12 mouse cellular contexts compared by ENCODE assay signal in genomic region chr3:147886261-147886893, GRCm38 (mm10).
DNase-seq lines count a peak whose midpoint lies in the region; ATAC-seq and TF ChIP-seq lines count a peak whose summit lies in the region.
"Had no signal": no experiment of that assay in that cellular context is flagged by ENCODE, and none has a peak within 500 bp of the region (broad histone marks: within the 10 kb centered on the region; RNA-seq: fewer than 3 reads in every experiment).

No protein-coding gene starts in this region.

- H3K9me3 ChIP-seq in forebrain, embryonic 13.5 days (replicated peaks) = no peaks in the 10 kb centered on the region
- H3K9me3 ChIP-seq in forebrain, embryonic 11.5 days (ENCODE audit: control insufficient read depth, low read length) = no peaks in the 10 kb centered on the region
- H3K9me3 ChIP-seq in forebrain, postnatal 0 days (ENCODE audit: low read length) = no peaks in the 10 kb centered on the region
- H3K9me3 ChIP-seq in midbrain, embryonic 16.5 days (replicated peaks; ENCODE audit: control insufficient read depth, low read length, poor library complexity, severe bottlenecking) = no peaks in the 10 kb centered on the region

- peak; percentile 84 for ATAC-seq in forebrain, embryonic 13.5 days
- no peak for ATAC-seq in forebrain, embryonic 11.5 days (replicated peaks; ENCODE audit: low FRiP score)
- peak; percentile 91 for ATAC-seq in forebrain, postnatal 0 days
- ATAC-seq in midbrain, embryonic 16.5 days = no peak; the same call in 1 of the 2 replicates

- no peak overlapping the region for H3K4me2 ChIP-seq in forebrain, embryonic 13.5 days
- no peak overlapping the region for H3K4me2 ChIP-seq in forebrain, embryonic 11.5 days (ENCODE audit: low read depth, low read length, severe bottlenecking)
- peak overlapping the region; percentile 11; the same call in 1 of the 2 replicates for H3K4me2 ChIP-seq in forebrain, postnatal 0 days (ENCODE audit: low read depth)
- peak overlapping the region; percentile 27; the same call in 1 of the 2 replicates for H3K4me2 ChIP-seq in midbrain, embryonic 16.5 days (ENCODE audit: low read length)
- H3K4me2 ChIP-seq: liver, embryonic 11.5 days had no signal

- H3K27ac ChIP-seq in forebrain, embryonic 13.5 days = no peak overlapping the region; the same call in 1 of the 2 replicates
- H3K27ac ChIP-seq in forebrain, embryonic 11.5 days (ENCODE audit: low read depth, low read length) = no peak overlapping the region
- peak overlapping the region; percentile 35; the same call in 1 of the 2 replicates for H3K27ac ChIP-seq in forebrain, postnatal 0 days (ENCODE audit: low read depth, low read length)
- H3K27ac ChIP-seq in midbrain, embryonic 16.5 days (ENCODE audit: low read length) = no peak overlapping the region

- 56% methylated on average over 10 of the region's 10 CpGs for WGBS in forebrain, embryonic 13.5 days
- WGBS in forebrain, embryonic 11.5 days = 79% methylated on average over 10 of the region's 10 CpGs
- 23% methylated on average over 10 of the region's 10 CpGs for WGBS in forebrain, postnatal 0 days
- 50% methylated on average over 10 of the region's 10 CpGs for WGBS in midbrain, embryonic 16.5 days

- H3K4me3 ChIP-seq in forebrain, embryonic 13.5 days = no peak overlapping the region
- no peak overlapping the region for H3K4me3 ChIP-seq in forebrain, embryonic 11.5 days (ENCODE audit: low read depth, low read length)
- H3K4me3 ChIP-seq in forebrain, postnatal 0 days (ENCODE audit: low read depth, low read length) = no peak overlapping the region
- no peak overlapping the region for H3K4me3 ChIP-seq in midbrain, embryonic 16.5 days (ENCODE audit: low read depth, low read length)

- H3K4me1 ChIP-seq in forebrain, embryonic 13.5 days = peaks cover 15% of the 10 kb centered on the region; the same call in 1 of the 2 replicates
- H3K4me1 ChIP-seq in forebrain, embryonic 11.5 days (replicated peaks; ENCODE audit: control insufficient read depth, insufficient read depth, low read length) = 0 out of 2 replicates have a peak, but pooled peaks cover 2% of the 10 kb centered on the region
- H3K4me1 ChIP-seq in forebrain, postnatal 0 days (ENCODE audit: insufficient read depth) = peaks cover 5% of the 10 kb centered on the region; the same call in 1 of the 2 replicates
- H3K4me1 ChIP-seq in midbrain, embryonic 16.5 days (ENCODE audit: control insufficient read depth, insufficient read depth, low read length) = peaks cover 5% of the 10 kb centered on the region

- H3K27me3 ChIP-seq in forebrain, embryonic 13.5 days = no peaks in the 10 kb centered on the region
- H3K27me3 ChIP-seq in forebrain, embryonic 11.5 days (ENCODE audit: control insufficient read depth, insufficient read depth, low read length) = no peaks in the 10 kb centered on the region
- H3K27me3 ChIP-seq in forebrain, postnatal 0 days (ENCODE audit: insufficient read depth, low read length) = no peaks in the 10 kb centered on the region
- no peaks in the 10 kb centered on the region for H3K27me3 ChIP-seq in midbrain, embryonic 16.5 days (ENCODE audit: control insufficient read depth, insufficient read depth, low read depth, low read length)

- TF ChIP-seq CTCF in brain, embryonic 14.5 days (IDR thresholded peaks at IDR 0.05; ENCODE audit: borderline replicate concordance, extremely low read depth, insufficient read depth, insufficient read length) = no peak
- no peak for TF ChIP-seq CTCF in forebrain, postnatal 0 days (IDR thresholded peaks at IDR 0.05; ENCODE audit: low read depth)

- H3K36me3 ChIP-seq in forebrain, embryonic 13.5 days (ENCODE audit: poor library complexity, severe bottlenecking) = no peaks in the 10 kb centered on the region
- H3K36me3 ChIP-seq in forebrain, embryonic 11.5 days (ENCODE audit: control insufficient read depth, insufficient read depth, low read length) = no peaks in the 10 kb centered on the region
- H3K36me3 ChIP-seq in forebrain, postnatal 0 days (ENCODE audit: insufficient read depth) = no peaks in the 10 kb centered on the region
- no peaks in the 10 kb centered on the region for H3K36me3 ChIP-seq in midbrain, embryonic 16.5 days (ENCODE audit: control insufficient read depth, insufficient read depth, low read length)

- H3K9ac ChIP-seq in forebrain, embryonic 13.5 days = no peak overlapping the region
- no peak overlapping the region for H3K9ac ChIP-seq in forebrain, embryonic 11.5 days (ENCODE audit: low read length)
- no peak overlapping the region for H3K9ac ChIP-seq in forebrain, postnatal 0 days
- H3K9ac ChIP-seq in midbrain, embryonic 16.5 days (ENCODE audit: low read depth, low read length) = no peak overlapping the region

- TF ChIP-seq POLR2A in brain, embryonic 14.5 days (IDR thresholded peaks at IDR 0.05; ENCODE audit: borderline replicate concordance, extremely low read depth, insufficient read depth, insufficient read length, poor library complexity, severe bottlenecking) = no peak

- no peak for DNase-seq in forebrain, embryonic 11.5 days (ENCODE audit: low spot score)
- peak; percentile 88 for DNase-seq in brain, embryonic 14.5 days (ENCODE audit: low read depth)
- peak; percentile 78 for DNase-seq in forebrain, postnatal 0 days
- DNase-seq in frontal cortex, postnatal 14 days (ENCODE audit: low spot score in 2 of 2) = no peak
- no peak for DNase-seq in right cerebral cortex, adult 18-20 months
- DNase-seq: cerebellum, adult 11-12 months; kidney, adult 8-10 months; left cerebral cortex, postnatal 4 days; retina, postnatal 1 day had no signal

Comparison
In these comparisons a context has a peak if more than half of its experiments do, and no peak if none do; other contexts are left out.
1. ATAC-seq: peak in forebrain, embryonic 13.5 days (single experiment) and forebrain, postnatal 0 days (single experiment); none in forebrain, embryonic 11.5 days (single experiment) and midbrain, embryonic 16.5 days (single experiment).
2. H3K4me2 ChIP-seq: peak in forebrain, postnatal 0 days (single experiment) and midbrain, embryonic 16.5 days (single experiment); none in forebrain, embryonic 13.5 days (single experiment) and forebrain, embryonic 11.5 days (single experiment).
3. DNase-seq: peak in brain, embryonic 14.5 days (single experiment) and forebrain, postnatal 0 days (single experiment); none in forebrain, embryonic 11.5 days (single experiment), frontal cortex, postnatal 14 days (0 of 2) and right cerebral cortex, adult 18-20 months (single experiment).